Mouse (Mus musculus): ENCODE measurements around the gene Olfr1510.
"Not testable (repeated sequence)": the region's sequence is repeated elsewhere in the genome, so short reads cannot be mapped to it uniquely, and the experiment has no call there.

Gene Olfr1510

DNA sequence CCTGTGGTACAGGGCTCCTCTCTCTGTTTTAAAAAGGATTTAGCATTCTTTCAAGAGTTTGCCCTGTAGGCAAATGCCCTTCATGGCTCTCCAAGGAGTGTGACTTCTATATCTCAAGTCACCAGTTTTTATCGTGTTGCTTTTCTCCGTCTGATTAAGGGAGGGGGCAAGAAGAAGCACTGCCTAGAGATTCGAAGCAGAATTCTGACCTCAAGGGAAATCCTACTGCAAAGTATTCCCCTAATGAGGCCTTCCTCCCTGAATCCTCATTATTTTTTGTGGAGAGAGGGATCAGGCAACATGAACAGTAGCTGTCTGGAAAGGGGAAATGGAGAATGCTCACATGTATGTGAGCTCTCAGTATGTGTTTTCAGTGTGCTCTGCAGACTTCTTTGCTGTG lies at the start of gene Olfr1510:
Gene Olfr1510, minus strand, starts transcription at position 101 of the 400 bp plus-strand sequence.
- no peak for DNase-seq

DNA sequence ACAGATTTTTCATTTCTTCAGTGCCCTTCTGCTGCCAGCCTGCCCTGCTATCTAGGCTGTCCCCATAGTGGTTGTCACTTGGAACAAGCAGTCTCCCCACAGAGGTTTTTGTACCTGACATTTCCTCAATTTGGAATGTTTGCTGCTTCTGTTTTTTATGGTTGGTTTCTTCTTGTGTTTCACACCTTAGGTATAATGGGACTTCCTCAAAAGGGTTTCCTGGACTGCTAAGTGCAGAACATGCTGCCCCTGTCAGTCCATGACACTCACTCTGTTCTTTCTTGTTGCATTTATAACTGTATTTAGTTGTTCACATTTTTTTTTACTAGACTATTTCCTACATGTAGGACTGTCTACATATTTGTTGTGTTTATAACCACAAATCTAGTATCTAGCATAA lies 47.8 kb upstream of the Olfr1510 start:
- DNase-seq = no peak

DNA sequence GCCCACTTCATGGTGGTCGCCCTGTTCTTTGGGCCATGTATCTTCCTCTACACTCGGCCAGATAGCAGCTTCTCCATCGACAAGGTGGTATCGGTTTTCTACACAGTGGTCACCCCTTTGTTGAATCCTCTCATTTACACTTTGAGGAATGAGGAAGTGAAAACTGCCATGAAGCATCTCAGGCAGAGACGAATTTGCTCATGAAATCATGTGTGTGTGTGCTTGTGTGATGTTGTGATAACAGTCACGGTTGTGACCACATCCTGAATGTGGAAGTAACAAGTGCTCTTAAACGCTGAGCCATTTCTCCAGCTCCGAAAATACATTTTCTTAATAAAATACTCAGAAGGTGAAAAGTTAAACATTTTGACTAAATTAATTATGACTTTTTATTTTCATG lies 37.0 kb upstream of the Olfr1510 start:
- no peak for DNase-seq

DNA sequence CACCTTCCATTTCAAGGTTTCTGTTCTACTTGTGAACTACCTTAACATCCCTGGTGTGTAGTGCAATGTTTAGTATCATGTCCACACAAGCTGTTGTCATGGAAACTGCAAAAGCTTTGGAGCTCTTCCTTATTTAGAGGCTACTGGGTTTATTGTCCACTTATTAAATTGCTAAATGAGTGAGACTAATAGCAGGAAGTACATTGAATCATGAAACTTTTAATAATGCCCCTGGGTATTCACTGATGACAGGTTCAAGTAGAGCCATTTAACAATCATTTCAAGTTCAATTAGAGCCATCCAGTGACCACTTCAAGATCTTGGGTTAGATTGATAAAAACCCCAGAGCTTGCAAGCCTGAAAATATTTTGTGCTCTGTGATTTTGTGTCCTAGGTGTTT lies 28.5 kb upstream of the Olfr1510 start, which contains the start of gene Olfr1509:
Gene Olfr1509, plus strand, starts transcription at position 301 of the 400 bp plus-strand sequence.
- no peak for DNase-seq

DNA sequence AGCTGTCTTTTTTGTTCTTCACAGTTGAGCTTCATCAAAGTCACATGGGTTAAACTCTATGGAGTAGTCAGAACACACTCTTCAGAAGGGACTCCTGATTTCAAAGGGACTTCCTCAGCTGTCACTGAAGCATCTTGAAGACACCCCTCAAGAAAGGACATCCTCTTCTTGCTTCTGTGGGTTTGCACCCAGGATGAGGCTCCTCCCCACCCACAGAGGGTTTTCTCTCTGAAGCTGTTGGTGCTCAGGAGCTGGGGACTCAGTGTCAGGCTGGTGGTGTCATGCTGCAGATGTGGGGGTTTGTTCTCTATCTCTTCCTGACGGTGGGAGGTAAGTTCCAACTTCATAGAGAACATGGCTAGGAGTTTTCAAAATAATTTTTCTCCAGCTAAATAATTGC lies 13.5 kb upstream of the Olfr1510 start:
- DNase-seq = no peak

DNA sequence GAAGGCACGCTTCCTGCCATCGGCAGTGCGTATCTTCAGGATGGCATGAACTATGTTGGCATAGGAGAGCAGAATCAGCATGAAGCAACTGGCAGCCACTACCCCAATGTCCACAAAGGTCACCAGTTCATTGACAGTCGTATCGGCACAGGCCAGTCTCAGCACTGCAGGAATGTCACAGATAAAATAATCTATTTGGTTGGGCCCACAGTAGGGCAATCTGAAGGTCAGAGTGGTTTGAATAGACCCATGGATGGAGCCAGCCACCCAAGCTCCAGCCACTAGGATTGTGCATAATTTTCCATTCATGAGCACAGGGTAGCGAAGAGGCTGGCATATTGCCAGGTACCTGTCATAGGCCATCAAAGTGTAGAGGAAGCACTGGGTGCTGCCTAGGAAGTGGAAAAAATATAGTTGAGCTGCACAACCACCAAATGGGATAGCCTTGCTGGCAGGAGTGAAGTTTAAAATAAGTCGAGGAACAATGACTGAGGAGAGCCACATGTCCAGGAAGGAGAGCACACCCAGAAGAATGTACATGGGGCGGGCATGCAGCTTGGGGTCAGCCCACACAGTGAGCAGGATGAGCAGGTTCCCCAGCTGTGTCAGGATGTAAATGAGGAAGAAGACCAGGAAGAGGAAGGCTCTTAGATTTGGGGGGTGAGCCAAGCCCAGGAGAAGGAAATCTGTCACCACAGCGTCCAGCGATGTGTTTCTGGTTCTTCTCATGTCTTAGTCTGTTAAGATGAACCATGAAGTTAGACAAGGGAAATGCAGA lies 3.8 kb downstream of the Olfr1510 start:
- not testable (repeated sequence) for DNase-seq

DNA sequence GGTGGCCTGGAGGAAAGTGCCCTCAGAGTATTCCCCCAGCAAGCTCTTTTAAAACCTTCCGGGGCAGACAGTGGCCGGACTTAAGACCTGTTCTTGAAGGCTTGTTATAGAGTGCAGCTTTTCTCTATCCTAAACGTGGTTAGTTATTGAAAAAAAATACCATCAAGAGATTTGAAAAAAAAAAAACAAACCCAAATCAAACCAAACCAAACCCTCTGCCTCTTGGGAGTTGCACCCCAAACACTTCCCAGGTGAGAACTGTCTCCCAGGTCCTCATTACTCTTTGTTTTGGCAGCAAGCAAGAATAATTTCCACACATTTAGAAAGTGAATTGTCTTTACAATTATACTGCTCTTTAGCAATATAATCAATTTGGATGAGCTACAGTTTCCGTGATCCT lies 16.9 kb downstream of the Olfr1510 start, which contains the start of gene Olfr1511:
Gene Olfr1511, minus strand, starts transcription at position 101 of the 400 bp plus-strand sequence.
- no peak for DNase-seq

DNA sequence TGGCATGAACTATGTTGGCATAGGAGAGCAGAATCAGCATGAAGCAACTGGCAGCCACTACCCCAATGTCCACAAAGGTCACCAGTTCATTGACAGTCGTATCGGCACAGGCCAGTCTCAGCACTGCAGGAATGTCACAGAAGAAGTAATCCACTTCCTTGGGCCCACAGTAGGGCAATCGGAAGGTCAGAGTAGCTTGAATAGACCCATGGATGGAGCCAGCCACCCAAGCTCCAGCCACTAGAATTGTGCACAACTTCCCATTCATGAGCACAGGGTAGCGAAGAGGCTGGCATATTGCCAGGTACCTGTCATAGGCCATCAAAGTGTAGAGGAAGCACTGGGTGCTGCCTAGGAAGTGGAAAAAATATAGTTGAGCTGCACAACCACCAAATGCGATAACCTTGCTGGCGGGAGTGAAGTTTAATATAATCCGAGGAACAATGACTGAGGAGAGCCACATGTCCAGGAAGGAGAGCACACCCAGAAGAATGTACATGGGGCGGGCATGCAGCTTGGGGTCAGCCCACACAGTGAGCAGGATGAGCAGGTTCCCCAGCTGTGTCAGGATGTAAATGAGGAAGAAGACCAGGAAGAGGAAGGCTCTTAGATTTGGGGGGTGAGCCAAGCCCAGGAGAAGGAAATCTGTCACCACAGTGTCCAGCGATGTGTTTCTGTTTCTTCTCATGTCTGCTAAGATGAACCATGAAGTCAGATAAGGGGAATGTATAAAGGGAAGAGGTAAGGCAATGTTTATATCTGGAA lies 23.9 kb downstream of the Olfr1510 start:
- DNase-seq = not testable (repeated sequence)

DNA sequence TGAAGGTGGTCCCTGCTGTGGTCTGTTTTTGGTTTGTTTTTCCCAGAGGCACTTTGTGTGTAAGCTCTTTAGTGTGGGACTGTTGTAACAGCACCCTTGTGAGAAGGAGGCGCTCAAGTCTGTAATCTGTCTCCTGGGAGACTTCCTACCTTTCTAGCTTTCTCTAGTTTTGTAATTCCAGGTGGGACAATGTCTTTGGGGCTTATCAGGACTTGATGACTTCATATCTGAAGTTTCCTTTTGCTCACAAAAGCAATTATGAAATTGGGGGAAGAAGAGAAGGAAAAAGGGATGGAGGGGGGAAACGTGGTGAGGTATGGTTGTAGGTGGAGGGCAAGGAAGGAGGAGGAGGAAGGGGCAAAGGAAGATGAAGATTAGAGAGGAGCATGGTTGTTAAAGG lies 35.1 kb downstream of the Olfr1510 start, which contains the start of gene Olfr1512:
Gene Olfr1512, minus strand, starts transcription at position 101 of the 400 bp plus-strand sequence.
- no peak for DNase-seq

DNA sequence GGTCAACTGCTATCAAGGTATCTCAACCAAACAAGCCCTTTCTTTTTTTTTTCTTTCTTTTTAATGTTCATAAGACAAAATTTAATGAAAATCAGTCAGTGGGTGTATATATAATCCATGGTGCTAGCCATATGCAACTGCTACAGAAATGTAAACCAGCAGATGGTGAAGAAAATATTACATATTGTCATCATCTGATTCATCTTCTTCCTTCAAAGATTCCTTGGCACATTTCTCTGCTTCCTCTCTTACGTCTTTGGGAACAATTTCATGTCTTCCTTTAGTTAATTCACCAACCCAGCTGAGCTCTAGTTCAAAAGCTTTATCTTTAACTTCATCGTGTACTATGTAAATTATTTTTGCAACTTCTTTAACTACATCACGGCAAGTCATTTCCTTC lies 45.4 kb downstream of the Olfr1510 start:
- no peak for DNase-seq

Data from kidney, adult 18-20 months (tissue).